Mouse (Mus musculus): ENCODE measurements around the gene Tnrc6c.

Tnrc6c gene

DNA sequence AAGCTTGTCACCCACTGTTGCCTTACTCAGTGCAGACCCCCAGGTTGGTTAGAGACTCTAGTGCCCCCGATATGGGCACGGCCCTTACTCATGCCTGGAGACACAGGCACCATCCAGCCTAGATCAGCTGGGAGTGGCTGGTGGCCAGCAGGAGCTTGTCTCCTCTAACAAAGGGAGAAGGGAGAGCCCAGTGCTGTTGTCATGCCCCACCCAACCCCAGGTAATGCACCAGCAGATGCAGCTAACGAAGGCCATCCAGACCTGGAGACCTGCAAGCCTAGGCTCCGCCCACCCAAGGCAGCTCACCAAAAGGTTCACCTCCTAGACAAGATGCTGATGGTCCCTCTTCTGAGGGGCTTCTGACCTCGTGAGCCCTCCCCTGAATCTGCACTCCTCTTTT is 111.3 kb downstream of the Tnrc6c start:
- DNase-seq (ENCODE audit: extremely low read depth, low read depth, low spot score) = no peak

DNA sequence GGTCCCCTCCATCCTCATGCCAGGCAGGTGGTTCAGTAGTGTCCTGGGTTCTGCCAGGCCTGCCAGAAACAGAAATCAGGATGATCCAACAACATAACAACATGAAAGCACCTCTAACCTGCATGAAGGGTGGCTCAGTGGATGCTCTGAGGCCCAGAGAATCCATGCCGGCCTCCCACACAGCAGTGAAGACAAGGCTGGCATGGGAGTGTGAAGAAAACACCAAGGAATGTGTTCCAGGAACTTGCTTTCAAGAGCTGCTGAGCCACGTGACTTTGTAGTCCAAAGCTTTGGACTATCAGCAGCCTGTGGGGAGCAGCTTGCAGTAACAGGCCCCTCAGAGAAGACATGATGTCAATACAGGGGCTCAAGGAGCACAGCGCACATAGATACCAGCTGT is 112.2 kb downstream of the Tnrc6c start:
- no peak for DNase-seq (ENCODE audit: extremely low read depth, low read depth, low spot score)

- no peak for DNase-seq (ENCODE audit: extremely low read depth, low read depth, low spot score)
These were observed 114.9 kb downstream of the Tnrc6c start for GRCm38 (mm10) chr11:117768725-117769682.

- DNase-seq (ENCODE audit: extremely low read depth, low read depth, low spot score) = no peak
These were observed 115.6 kb downstream of the Tnrc6c start for GRCm38 (mm10) chr11:117769683-117770047.

DNA sequence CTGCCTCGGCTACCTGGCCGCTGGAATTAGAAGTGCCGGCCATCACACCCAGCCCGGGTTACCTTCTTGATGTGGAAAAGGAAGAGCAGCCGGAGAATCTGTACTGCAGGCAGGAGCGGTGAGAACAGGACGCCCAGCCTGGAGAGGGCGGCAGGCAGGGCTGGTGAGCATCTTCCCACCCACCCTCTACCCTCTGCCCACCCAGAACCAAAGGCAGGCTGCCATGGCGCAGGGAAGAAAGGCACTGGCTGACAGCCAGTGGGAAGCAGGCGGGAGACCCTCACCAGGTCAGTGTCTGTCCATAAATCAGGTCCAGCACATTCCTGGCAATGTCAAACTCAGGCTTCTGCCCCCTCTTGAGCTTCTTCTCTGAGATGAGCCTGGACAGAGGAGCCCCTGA is 116.3 kb downstream of the Tnrc6c start:
- DNase-seq (ENCODE audit: extremely low read depth, low read depth, low spot score) = no peak

GRCm38 (mm10) chr11:117772352-117772751 is 118.3 kb downstream of the Tnrc6c start:
- DNase-seq (ENCODE audit: extremely low read depth, low read depth, low spot score) = no peak

DNA sequence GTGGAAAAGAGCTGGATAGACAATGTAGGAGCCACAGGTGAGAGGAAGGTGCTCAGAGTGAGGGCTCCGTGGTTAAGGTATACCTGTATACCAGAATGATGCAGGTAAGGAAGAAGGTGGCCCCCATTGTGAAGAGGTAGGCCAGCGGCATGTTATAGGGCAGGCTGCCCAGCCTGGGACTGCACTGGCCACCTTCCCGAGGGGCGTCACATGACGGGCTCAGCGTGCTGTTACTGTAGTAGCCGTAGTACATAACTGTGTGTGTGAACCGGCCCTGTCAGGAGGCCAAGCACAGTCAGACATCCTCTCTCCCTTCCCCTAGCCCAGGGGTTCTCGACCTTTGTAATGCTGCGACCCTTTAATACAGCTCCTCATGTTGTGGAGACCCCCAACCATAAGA is 120.8 kb downstream of the Tnrc6c start:
- no peak for DNase-seq (ENCODE audit: extremely low read depth, low read depth, low spot score)

DNA sequence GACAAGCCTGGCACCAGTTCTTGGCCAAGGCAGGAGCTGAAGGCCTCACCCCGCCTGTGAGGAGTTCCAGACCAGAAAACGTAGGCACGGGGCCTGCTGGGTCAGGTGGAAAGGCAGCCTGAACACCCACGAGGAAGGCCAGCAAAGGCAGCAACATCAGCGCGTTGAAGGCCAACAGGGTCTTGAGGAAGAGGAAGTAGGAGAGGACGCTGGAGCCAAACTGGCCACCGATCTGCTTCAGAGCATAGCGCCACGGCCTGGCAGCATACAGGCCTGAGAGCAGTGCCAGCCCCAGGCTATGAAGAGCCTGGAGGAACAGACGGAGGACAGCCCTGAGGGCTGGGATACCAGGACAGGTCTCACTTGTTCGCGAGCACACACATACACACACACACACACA is 121.5 kb downstream of the Tnrc6c start:
- DNase-seq (ENCODE audit: extremely low read depth, low read depth, low spot score) = no peak

DNA sequence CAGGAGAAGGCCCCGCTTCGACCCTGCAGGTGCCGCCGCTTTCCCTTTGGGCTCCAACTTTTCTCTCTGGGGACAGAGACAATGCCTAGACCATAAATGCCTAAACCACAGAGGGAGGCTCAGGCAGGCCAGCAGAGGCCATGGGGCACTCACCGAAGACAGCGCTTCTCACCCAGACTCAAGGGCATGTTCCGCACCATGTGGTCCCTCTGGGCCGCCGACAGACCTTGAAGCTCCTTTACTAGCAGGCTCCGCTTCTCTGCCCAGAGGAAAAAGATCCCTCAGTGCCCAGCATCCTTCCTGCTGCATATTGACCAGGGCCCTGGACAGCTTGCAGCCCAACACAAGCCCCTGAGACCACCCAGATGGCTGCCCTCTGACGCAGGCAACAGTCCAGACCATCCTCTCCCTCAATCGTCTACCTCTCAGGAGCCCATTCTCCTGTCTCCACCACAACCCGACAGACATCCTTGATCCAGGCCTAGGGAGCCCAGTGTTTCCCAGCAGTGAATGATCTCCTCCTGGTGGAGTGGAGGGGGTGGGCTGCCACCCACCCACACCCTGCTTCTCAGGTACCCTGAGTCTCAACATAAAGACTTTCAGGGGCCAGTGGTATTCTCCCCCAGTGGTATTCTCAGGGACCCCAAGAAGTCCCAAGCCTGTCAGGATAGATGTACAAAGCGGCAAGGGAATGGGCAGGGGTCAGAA is 122.2 kb downstream of the Tnrc6c start:
- DNase-seq (ENCODE audit: extremely low read depth, low read depth, low spot score) = no peak

GRCm38 (mm10) chr11:117777111-117777510 is 123.0 kb downstream of the Tnrc6c start:
- no peak for DNase-seq (ENCODE audit: extremely low read depth, low read depth, low spot score)

DNA sequence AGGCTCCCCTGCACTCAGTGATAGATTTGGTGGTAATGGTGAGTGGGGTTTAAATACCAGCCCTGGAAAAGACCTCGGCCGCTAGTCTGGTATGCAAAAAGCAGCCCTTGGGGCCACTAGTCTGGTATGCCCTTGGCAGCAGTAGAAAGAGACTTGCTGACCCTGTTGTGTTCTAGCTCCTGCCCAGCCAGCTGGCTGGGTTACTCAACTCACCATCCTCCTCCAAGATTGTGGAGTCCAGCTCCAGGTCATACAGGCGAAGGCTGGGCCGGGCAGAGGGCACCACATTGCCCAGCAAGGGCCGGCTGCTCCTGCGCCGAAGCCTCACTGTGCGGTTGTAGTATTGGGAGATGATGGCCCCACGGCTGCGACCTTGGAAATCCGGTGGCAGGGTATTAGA is 123.9 kb downstream of the Tnrc6c start:
- DNase-seq (ENCODE audit: extremely low read depth, low read depth, low spot score) = no peak

DNA sequence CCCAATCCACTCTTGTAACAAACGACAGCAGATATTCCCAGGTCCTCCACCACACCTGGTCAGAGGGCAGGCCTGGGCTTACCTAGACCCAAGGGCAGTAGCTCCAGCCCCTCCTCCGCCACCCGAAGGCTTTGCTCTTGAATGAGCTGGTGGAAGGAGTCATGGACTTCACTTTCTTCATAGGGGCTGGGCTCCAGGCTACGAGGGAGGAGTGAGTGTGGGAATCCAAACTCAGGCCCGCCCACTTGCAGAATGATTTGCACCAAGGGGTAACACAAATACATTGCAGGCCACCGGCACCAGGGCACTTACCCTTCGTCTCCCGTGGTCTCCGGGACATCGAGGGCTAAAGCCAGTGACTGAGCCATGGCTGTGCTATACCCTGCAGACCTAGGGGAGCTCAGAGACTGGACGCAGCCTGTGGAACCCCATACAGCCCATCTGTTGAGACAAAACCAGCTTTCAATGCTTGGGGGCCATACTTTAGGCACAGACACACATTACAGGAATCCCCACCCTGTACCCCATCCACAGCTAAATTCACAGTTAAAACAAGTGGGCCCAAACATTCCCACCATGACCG is 124.9 kb downstream of the Tnrc6c start:
- no peak for DNase-seq (ENCODE audit: extremely low read depth, low read depth, low spot score)

DNA sequence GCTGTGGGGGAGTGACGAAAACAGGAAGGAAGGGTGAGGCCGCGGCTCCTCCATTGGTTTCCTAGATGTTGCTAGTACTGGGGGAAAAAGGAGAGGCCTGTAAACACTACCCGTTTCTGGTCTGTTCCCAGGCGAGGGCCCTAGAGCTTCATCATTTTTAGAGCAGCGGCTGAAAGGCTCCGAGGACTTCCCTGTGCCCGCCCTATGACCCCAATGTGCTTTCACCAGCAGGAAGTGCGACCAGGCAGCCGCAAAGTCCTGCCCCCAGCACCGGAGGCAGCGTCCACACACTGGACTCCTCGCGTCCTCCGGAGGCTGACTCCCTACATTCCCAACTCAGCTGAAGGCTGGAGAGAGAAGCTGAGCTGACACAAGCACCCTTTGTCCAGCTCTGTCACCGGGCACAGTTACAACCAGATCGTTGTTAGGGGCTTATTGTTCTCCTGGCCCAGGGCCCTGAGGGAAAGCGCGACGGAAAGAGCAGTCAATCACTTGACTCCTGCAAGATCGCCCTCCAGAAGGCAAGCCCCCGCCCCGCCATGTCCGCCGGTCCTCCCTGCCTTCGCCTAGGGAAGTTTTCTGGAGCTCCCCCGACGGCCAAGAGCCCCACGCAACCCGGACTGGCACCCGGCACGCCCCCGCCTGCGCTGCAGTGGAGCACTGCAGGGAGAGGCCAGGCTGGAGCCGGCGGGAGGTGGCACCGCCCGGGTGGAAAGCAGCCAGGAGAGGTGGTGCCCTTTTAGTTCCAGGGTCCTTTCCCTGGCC is 125.5 kb downstream of the Tnrc6c start:
- DNase-seq (ENCODE audit: extremely low read depth, low read depth, low spot score) = no peak

- no peak for DNase-seq (ENCODE audit: extremely low read depth, low read depth, low spot score)
These were observed 126.1 kb downstream of the Tnrc6c start for GRCm38 (mm10) chr11:117780199-117780515.

GRCm38 (mm10) chr11:117780582-117781111 is 126.6 kb downstream of the Tnrc6c start:
- peak; percentile 100 for DNase-seq (ENCODE audit: extremely low read depth, low read depth, low spot score)

DNA sequence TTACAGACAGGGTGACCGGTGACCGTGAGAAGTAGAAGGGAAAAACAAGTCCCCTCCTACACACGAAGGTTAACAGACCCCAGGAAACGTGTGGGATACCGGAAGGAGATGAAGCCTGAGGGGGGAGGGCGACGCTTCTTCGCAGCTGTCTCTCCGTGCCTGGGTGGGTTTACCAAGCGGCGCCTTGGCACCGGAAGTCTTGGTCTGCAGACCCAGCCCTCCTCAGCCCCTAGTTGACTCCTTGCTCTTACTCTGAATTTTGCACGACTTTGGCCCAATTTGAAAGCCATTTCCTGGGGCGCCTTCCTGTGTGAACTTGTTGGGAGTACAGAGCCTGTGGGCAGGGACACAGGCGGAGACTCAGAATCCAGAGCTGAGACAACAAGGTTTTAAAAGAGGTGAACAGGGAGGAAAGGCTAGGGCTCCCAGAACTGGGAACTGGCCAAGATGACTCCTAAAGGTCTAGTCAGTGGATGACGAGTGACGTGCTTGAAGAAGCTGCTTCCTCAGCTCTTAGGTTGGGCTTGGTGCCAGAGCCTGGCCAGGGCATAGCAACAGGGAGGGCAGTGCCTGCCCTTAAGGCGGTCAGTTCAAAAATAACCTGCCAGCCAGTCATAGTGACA is 127.2 kb downstream of the Tnrc6c start:
- no peak for DNase-seq (ENCODE audit: extremely low read depth, low read depth, low spot score)

DNA sequence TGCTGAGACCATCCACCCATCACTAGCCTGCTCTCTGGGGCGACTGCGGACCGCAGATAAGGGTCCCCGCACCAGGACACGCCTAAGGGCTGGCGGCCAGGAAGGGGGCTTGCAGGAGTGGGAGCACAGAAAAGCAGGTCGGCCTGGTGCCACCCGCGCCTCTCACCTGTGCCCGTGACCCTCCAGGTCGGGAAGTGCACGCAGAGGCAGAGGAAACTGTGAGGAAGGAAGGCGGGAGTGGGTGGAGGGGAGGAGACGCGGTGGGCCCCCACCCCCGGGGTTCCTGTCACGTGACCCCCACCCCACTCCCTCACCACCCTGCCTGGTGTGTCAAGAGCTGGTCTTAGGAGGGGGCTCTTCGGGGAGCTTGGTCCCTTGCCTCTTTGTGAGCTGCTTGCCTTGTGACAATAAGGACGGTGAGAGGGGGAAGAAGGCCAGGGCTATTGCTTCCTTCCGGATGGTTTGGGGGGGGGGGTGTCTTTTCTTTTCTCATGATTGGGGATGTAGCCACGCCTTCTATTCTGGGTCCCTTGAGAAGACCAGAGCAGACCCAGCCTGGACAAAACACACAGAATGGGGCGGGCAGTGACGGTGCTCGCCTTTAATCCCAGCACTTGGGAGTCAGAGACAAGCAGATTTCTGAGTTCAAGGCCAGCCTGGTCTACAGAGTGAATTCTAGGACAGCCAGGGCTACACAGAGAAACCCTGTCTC is 128.1 kb downstream of the Tnrc6c start, which contains the start of the genes Tmc8 and Tmc6:
TSS of gene Tmc8 (plus strand) at position 84 of the 712 bp plus-strand sequence.
TSS of gene Tmc6 (minus strand) at position 206 of the 712 bp plus-strand sequence.
- no peak for DNase-seq (ENCODE audit: extremely low read depth, low read depth, low spot score)

- no peak for DNase-seq (ENCODE audit: extremely low read depth, low read depth, low spot score)
These were observed 128.6 kb downstream of the Tnrc6c start for GRCm38 (mm10) chr11:117782705-117783034.

GRCm38 (mm10) chr11:117783089-117783488 is 129.0 kb downstream of the Tnrc6c start:
- DNase-seq (ENCODE audit: extremely low read depth, low read depth, low spot score) = no peak

Data from fat pad, adult 2 months (tissue).